ENCODE assay signal across 25 mouse cellular contexts in the genomic region with DNA sequence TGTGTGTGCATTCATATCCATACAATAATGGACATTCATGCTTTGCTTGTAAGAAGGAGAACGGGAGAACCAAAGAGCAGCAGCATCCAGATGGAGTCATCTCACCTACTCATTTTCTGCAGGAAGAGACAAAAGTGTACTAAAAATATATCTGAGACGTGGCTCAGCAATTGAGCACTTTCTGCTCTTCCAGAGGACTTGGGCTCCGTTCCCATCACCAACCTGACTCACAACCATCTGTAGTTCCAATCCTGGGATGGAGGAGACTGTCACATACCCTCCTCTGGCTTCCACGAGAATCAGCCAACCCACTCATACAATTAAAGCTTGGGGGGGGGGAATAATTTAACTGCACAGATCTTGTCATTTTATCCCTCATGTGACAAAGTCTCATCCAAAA. TPM values are rescaled to one million over a fixed set of nuclear protein-coding genes. Genes with fewer than 3 reads are reported as not detected.
A peak's percentile ranks its signal among the peaks of the same experiment; 100 is the strongest.
DNase-seq lines count a peak whose midpoint lies in the region; ATAC-seq and TF ChIP-seq lines count a peak whose summit lies in the region.
"Had no signal": no experiment of that assay in that cellular context is flagged by ENCODE, and none has a peak within 500 bp of the region (broad histone marks: within the 10 kb centered on the region; RNA-seq: fewer than 3 reads in every experiment).

No protein-coding gene starts in this region.

- H3K4me1 ChIP-seq in lung, postnatal 0 days (ENCODE audit: insufficient read depth, low read depth, low read length), result peaks cover 3% of the 10 kb centered on the region; the same call in 1 of the 2 replicates
- peaks cover 9% of the 10 kb centered on the region for H3K4me1 ChIP-seq in lung, adult 2 months (ENCODE audit: control insufficient read depth, insufficient read depth, low read length)
- H3K4me1 ChIP-seq: forebrain, embryonic 12.5 days; hindbrain, embryonic 15.5 days; liver, embryonic 15.5 days; neural tube, embryonic 12.5 days had no signal

- peak overlapping the region; percentile 7; the same call in 1 of the 2 replicates for H3K27ac ChIP-seq in lung, postnatal 0 days (ENCODE audit: low read length)
- no peak overlapping the region; the same call in 1 of the 2 replicates for H3K27ac ChIP-seq in layer of hippocampus, adult 2 months
- H3K27ac ChIP-seq: embryonic facial prominence, embryonic 15.5 days; forebrain, embryonic 12.5 days; heart, adult 2 months; hindbrain, embryonic 15.5 days; limb, embryonic 13.5 days; liver, embryonic 15.5 days; neural tube, embryonic 12.5 days; stomach, postnatal 0 days had no signal

- H3K36me3 ChIP-seq in lung, postnatal 0 days (ENCODE audit: insufficient read depth, low read length), result no peaks in the 10 kb centered on the region
- H3K36me3 ChIP-seq: forebrain, embryonic 12.5 days; G1E; hindbrain, embryonic 15.5 days; liver, embryonic 15.5 days; neural tube, embryonic 12.5 days had no signal

- no peak for TF ChIP-seq POLR2A in lung, adult 2 months (IDR thresholded peaks at IDR 0.05; ENCODE audit: borderline replicate concordance, extremely low read depth, low read depth, low read length)

- no peak for TF ChIP-seq CTCF in lung, postnatal 0 days (IDR thresholded peaks at IDR 0.05)
- TF ChIP-seq CTCF in lung, adult 2 months (IDR thresholded peaks at IDR 0.05; ENCODE audit: insufficient read depth, low read length), result no peak
- no peak for TF ChIP-seq CTCF in layer of hippocampus, adult 2 months (conservative IDR thresholded peaks at IDR 0.05)

- ATAC-seq in lung, postnatal 0 days, result no peak
- ATAC-seq: midbrain, embryonic 16.5 days had no signal

- no peak overlapping the region for H3K4me2 ChIP-seq in lung, postnatal 0 days (replicated peaks; ENCODE audit: low read depth, low read length)
- H3K4me2 ChIP-seq: embryonic facial prominence, embryonic 15.5 days; forebrain, embryonic 12.5 days; hindbrain, embryonic 15.5 days; limb, embryonic 13.5 days; liver, embryonic 15.5 days; neural tube, embryonic 12.5 days had no signal

- H3K9me3 ChIP-seq in lung, postnatal 0 days (ENCODE audit: low read length), result no peaks in the 10 kb centered on the region
- H3K9me3 ChIP-seq: embryonic facial prominence, embryonic 15.5 days; forebrain, embryonic 12.5 days; G1E; hindbrain, embryonic 15.5 days; limb, embryonic 13.5 days; liver, embryonic 15.5 days had no signal

- intact Hi-C loops in left cerebral cortex, postnatal 25 days (cut with DNase I), result loop anchor here (1.0 kb wide), 1 partner anchor 176 kb away; no protein-coding TSS in a partner anchor

- H3K27me3 ChIP-seq in lung, postnatal 0 days (replicated peaks; ENCODE audit: insufficient read depth, low read length), result no peaks in the 10 kb centered on the region
- H3K27me3 ChIP-seq: embryonic facial prominence, embryonic 15.5 days; forebrain, embryonic 12.5 days; hindbrain, embryonic 15.5 days; liver, embryonic 15.5 days; neural tube, embryonic 12.5 days had no signal

- no peak for DNase-seq in lung, postnatal 0 days (ENCODE audit: low spot score)
- no peak for DNase-seq in lung, adult 2 months
- DNase-seq in layer of hippocampus, adult 2 months (ENCODE audit: low spot score in 2 of 2), result peak; percentile 35 to 76
- DNase-seq in left cerebral cortex, postnatal 25 days (ENCODE audit: low spot score in 2 of 2), result peak; percentile 49 to 95
- DNase-seq in thymus, postnatal 10 days (ENCODE audit: low spot score in 2 of 2), result no peak
- DNase-seq in adipocyte (ENCODE audit: low spot score), result no peak
- DNase-seq in urinary bladder, adult 18-20 months (ENCODE audit: low spot score in 2 of 2), result no peak
- DNase-seq: adrenal gland, adult 2 months; cerebellum, adult 18-20 months; kidney, adult 2 months; kidney, postnatal 36 days; thymus, postnatal 4 days had no signal

- WGBS in lung, postnatal 0 days, result 70% methylated on average over 4 of the region's 4 CpGs
- 76% methylated on average over 4 of the region's 4 CpGs for WGBS in lung, adult 2 months

- H3K4me3 ChIP-seq in lung, postnatal 0 days (ENCODE audit: low read depth, low read length), result no peak overlapping the region
- H3K4me3 ChIP-seq in lung, adult 2 months (replicated peaks; ENCODE audit: extremely low read depth, low read depth, low read length), result no peak overlapping the region
- H3K4me3 ChIP-seq in layer of hippocampus, adult 2 months, result no peak overlapping the region
- H3K4me3 ChIP-seq: embryonic facial prominence, embryonic 15.5 days; forebrain, embryonic 12.5 days; heart, adult 2 months; hindbrain, embryonic 15.5 days; limb, embryonic 13.5 days; liver, embryonic 15.5 days; neural tube, embryonic 12.5 days had no signal

- no peak for TF ChIP-seq EP300 in lung, postnatal 0 days (IDR thresholded peaks at IDR 0.05)

- no peak overlapping the region for H3K9ac ChIP-seq in lung, postnatal 0 days (replicated peaks; ENCODE audit: low read depth)
- H3K9ac ChIP-seq: embryonic facial prominence, embryonic 15.5 days; forebrain, embryonic 12.5 days; hindbrain, embryonic 15.5 days; limb, embryonic 13.5 days; liver, embryonic 15.5 days; neural tube, embryonic 12.5 days had no signal

RNA-seq across cellular contexts. Expression of gene Gm9913, which starts 23.8 kb away (rescaled TPM):
- polyA plus RNA-seq in lung, postnatal 0 days (2015; fragmentation: Nextera tagmentation; extraction: Ambion mirVana), result 0.33 and 0.68 TPM in 2 replicates
- polyA plus RNA-seq in lung, adult 2 months (2012; rRNA removed), result 0.43 and 0.52 TPM in 2 replicates
- total RNA-seq in layer of hippocampus, adult 2 months (2021), result under 1 TPM; 0.33 to 0.49 TPM
- not detected for total RNA-seq in left cerebral cortex, postnatal 25 days (2021)
- total RNA-seq: adrenal gland, adult 2 months; common myeloid progenitor, adult 5-6 weeks; G1E; gastrocnemius, adult 8-10 months; megakaryocyte, adult 5-6 weeks had no signal
- polyA plus RNA-seq: adrenal gland, adult 2 months; G1E had no signal

RNA-seq across cellular contexts. Expression of gene Fbn1, which starts 26.7 kb away (rescaled TPM):
- 23.6 and 25.7 TPM in 2 replicates for polyA plus RNA-seq in lung, postnatal 0 days (2015; fragmentation: Nextera tagmentation; extraction: Ambion mirVana)
- polyA plus RNA-seq in lung, adult 2 months (2012; rRNA removed), result 20.2 and 30.6 TPM in 2 replicates
- 10 to 100 TPM in 1 of 2 experiments, 1 to 10 TPM in 1; 8.7 to 10.4 TPM for total RNA-seq in layer of hippocampus, adult 2 months (2021)
- total RNA-seq in left cerebral cortex, postnatal 25 days (2021), result 1 to 10 TPM; 4.7 to 5.4 TPM
- polyA plus RNA-seq: G1E had no signal

Comparison
In these comparisons a context has a peak if more than half of its experiments do, and no peak if none do; other contexts are left out.
1. DNase-seq: peak in layer of hippocampus, adult 2 months (2 of 2) and left cerebral cortex, postnatal 25 days (2 of 2); none in lung, postnatal 0 days (single experiment), lung, adult 2 months (single experiment), thymus, postnatal 10 days (0 of 2), adipocyte (single experiment) and urinary bladder, adult 18-20 months (0 of 2).